Mouse (Mus musculus) midbrain, embryonic 13.5 days (tissue): Measurements from ENCODE around the gene Hsf3. TPM values are rescaled to one million over a fixed set of nuclear protein-coding genes. Genes with fewer than 3 reads are reported as not detected.
"Not testable (repeated sequence)": the region's sequence is repeated elsewhere in the genome, so short reads cannot be mapped to it uniquely, and the experiment has no call there.

Source experiments
- ATAC-seq: fragments of 200-750 bp; cut with Nextera tagmentation; 2 replicates; pipeline ENCODE4 v1.8.0; 2017; ENCODE audit warnings: mild to moderate bottlenecking, moderate TSS enrichment, moderate library complexity
- H3K27ac ChIP-seq: fragments of 300-500 bp; sonication (generic); 2 replicates; pipeline ENCODE4 v1.5.1; 2015; ENCODE audit warnings: inconsistent platforms, mild to moderate bottlenecking, moderate library complexity
- H3K27me3 ChIP-seq: fragments of 300-500 bp; sonication (generic); 2 replicates; pipeline ENCODE4 v1.6.1; 2015; ENCODE audit warnings: mild to moderate bottlenecking, inconsistent platforms
- H3K36me3 ChIP-seq: fragments of 300-500 bp; sonication (generic); 2 replicates; pipeline ENCODE4 v1.6.1; 2015; ENCODE audit warnings: mild to moderate bottlenecking, inconsistent platforms
- H3K4me1 ChIP-seq: fragments of 300-500 bp; sonication (generic); replicated peaks from 2 replicates; pipeline ENCODE4 v1.6.1; 2015; ENCODE audit warnings: inconsistent platforms
- H3K4me2 ChIP-seq: fragments of 300-500 bp; sonication (generic); replicated peaks from 2 replicates; pipeline ENCODE4 v1.6.1; 2015; ENCODE audit warnings: moderate library complexity, mild to moderate bottlenecking, inconsistent platforms
- H3K4me3 ChIP-seq: fragments of 300-500 bp; sonication (generic); replicated peaks from 2 replicates; pipeline ENCODE4 v1.5.1; 2015; ENCODE audit warnings: mild to moderate bottlenecking, inconsistent platforms
- H3K9ac ChIP-seq: fragments of 300-500 bp; sonication (generic); replicated peaks from 2 replicates; pipeline ENCODE4 v1.6.1; 2015; ENCODE audit warnings: mild to moderate bottlenecking, inconsistent platforms
- H3K9me3 ChIP-seq: fragments of 300-500 bp; sonication (generic); 2 replicates; pipeline ENCODE4 v1.6.1; 2016; ENCODE audit warnings: mild to moderate bottlenecking, inconsistent platforms
- WGBS: fragments of 180-500 bp; shearing (Covaris S2); methylation state at CpG from one replicate; pipeline ENCODE4 v1.1.7; 2015; 5-methylcytosine and 5-hydroxymethylcytosine counted together
- polyA plus RNA-seq: library from polyadenylated mRNA; unstranded; fragments of >200 nt; fragmentation: Nextera tagmentation; extraction: Ambion mirVana; gene quantifications from 2 replicates; pipeline ENCODE4 v1.2.1, GENCODE M21; 2015

Hsf3 gene
- 0.11 TPM in 1 of 2 replicates, not detected in the other for polyA plus RNA-seq

- ATAC-seq, result no peak
- H3K36me3 ChIP-seq, result no peaks in the 10 kb centered on the region
- H3K4me1 ChIP-seq, result no peaks in the 10 kb centered on the region
- no peak within 1 kb of the TSS for H3K27ac ChIP-seq
- H3K4me3 ChIP-seq, result peak within 1 kb of the TSS; percentile 22
- 20% methylated on average over 9 of the region's 9 CpGs for WGBS
- H3K9me3 ChIP-seq, result no peaks in the 10 kb centered on the region
- peak within 1 kb of the TSS; percentile 38 for H3K4me2 ChIP-seq
- H3K9ac ChIP-seq, result no peak within 1 kb of the TSS
- no peaks in the 10 kb centered on the region for H3K27me3 ChIP-seq
Measured at GRCm38 (mm10) chrX:96456201-96456963, at the start of gene Hsf3. TSS of gene Hsf3 (minus strand) at chrX:96456294.

- H3K36me3 ChIP-seq, result no peaks in the 10 kb centered on the region
- no peak overlapping the region for H3K27ac ChIP-seq
- no peak overlapping the region for H3K4me2 ChIP-seq
- H3K4me1 ChIP-seq, result no peaks in the 10 kb centered on the region
- H3K27me3 ChIP-seq, result no peaks in the 10 kb centered on the region
- ATAC-seq, result no peak
- H3K9me3 ChIP-seq, result no peaks in the 10 kb centered on the region
- no peak overlapping the region for H3K4me3 ChIP-seq
- 70% methylated on average over 1 of the region's 1 CpGs for WGBS
- no peak overlapping the region for H3K9ac ChIP-seq
Measured at GRCm38 (mm10) chrX:96501580-96501979, 45.5 kb upstream of the Hsf3 start.

GRCm38 (mm10) chrX:96455149-96455548, 945 bp downstream of the Hsf3 start, which contains the start of gene Heph:
TSS of gene Heph (plus strand) at chrX:96455359.
- 63% methylated on average over 2 of the region's 2 CpGs for WGBS
- peak within 1 kb of the TSS; percentile 22 for H3K4me3 ChIP-seq

GRCm38 (mm10) chrX:96419383-96419782, 36.7 kb downstream of the Hsf3 start:
- no peak overlapping the region for H3K9ac ChIP-seq
- no peaks in the 10 kb centered on the region for H3K27me3 ChIP-seq
- no peak for ATAC-seq
- no peak overlapping the region for H3K27ac ChIP-seq
- no peaks in the 10 kb centered on the region for H3K4me1 ChIP-seq
- no peak overlapping the region for H3K4me3 ChIP-seq
- no peak overlapping the region for H3K4me2 ChIP-seq
- H3K36me3 ChIP-seq, result no peaks in the 10 kb centered on the region
- no peaks in the 10 kb centered on the region for H3K9me3 ChIP-seq

More at GRCm38 (mm10) chrX:96455149-96455548, 945 bp downstream of the Hsf3 start, which contains the start of gene Heph:
- H3K36me3 ChIP-seq, result no peaks in the 10 kb centered on the region
- no peak for ATAC-seq
- H3K4me1 ChIP-seq, result no peaks in the 10 kb centered on the region
- no peak within 1 kb of the TSS for H3K27ac ChIP-seq
- H3K9ac ChIP-seq, result no peak within 1 kb of the TSS
- H3K9me3 ChIP-seq, result no peaks in the 10 kb centered on the region
- H3K27me3 ChIP-seq, result no peaks in the 10 kb centered on the region
- peak within 1 kb of the TSS; percentile 38 for H3K4me2 ChIP-seq

GRCm38 (mm10) chrX:96417733-96418132, 38.4 kb downstream of the Hsf3 start:
- Histone ChIP-seq H3K36me3 (no peaks in the 10 kb centered on the region), H3K27me3 (no peaks in the 10 kb centered on the region), H3K27ac (no peak overlapping the region), H3K4me2 (no peak overlapping the region), H3K9me3 (no peaks in the 10 kb centered on the region), H3K9ac (no peak overlapping the region), H3K4me1 (no peaks in the 10 kb centered on the region), H3K4me3 (no peak overlapping the region)
- 62% methylated on average over 1 of the region's 1 CpGs for whole genome bisulfite sequencing
- ATAC-seq, result no peak

GRCm38 (mm10) chrX:96416970-96417369, 39.1 kb downstream of the Hsf3 start:
- no peak overlapping the region for H3K4me2 ChIP-seq

GRCm38 (mm10) chrX:96415351-96415750, 40.7 kb downstream of the Hsf3 start:
- H3K27me3 ChIP-seq, H3K27ac ChIP-seq, H3K4me1 ChIP-seq: not testable (repeated sequence)

More at GRCm38 (mm10) chrX:96416970-96417369, 39.1 kb downstream of the Hsf3 start:
- ATAC-seq, result no peak
- H3K9me3 ChIP-seq, result no peaks in the 10 kb centered on the region
- no peaks in the 10 kb centered on the region for H3K36me3 ChIP-seq
- H3K27me3 ChIP-seq, result no peaks in the 10 kb centered on the region
- 97% methylated on average over 1 of the region's 1 CpGs for WGBS
- H3K4me3 ChIP-seq, result no peak overlapping the region
- no peaks in the 10 kb centered on the region for H3K4me1 ChIP-seq
- no peak overlapping the region for H3K9ac ChIP-seq
- H3K27ac ChIP-seq, result no peak overlapping the region

GRCm38 (mm10) chrX:96339108-96339507, 117.0 kb downstream of the Hsf3 start:
- H3K4me2 ChIP-seq, result no peak overlapping the region
- no peak for ATAC-seq
- WGBS, result 85% methylated on average over 2 of the region's 2 CpGs
- H3K4me3 ChIP-seq, result no peak overlapping the region
- H3K9ac ChIP-seq, result no peak overlapping the region
- H3K9me3 ChIP-seq, result no peaks in the 10 kb centered on the region
- no peaks in the 10 kb centered on the region for H3K27me3 ChIP-seq
- no peaks in the 10 kb centered on the region for H3K36me3 ChIP-seq
- no peak overlapping the region for H3K27ac ChIP-seq
- H3K4me1 ChIP-seq, result no peaks in the 10 kb centered on the region

More at GRCm38 (mm10) chrX:96415351-96415750, 40.7 kb downstream of the Hsf3 start:
- H3K9me3 ChIP-seq, H3K4me2 ChIP-seq, H3K9ac ChIP-seq, ATAC-seq, H3K36me3 ChIP-seq, H3K4me3 ChIP-seq: not testable (repeated sequence)
- WGBS, result 84% methylated on average over 4 of the region's 4 CpGs

GRCm38 (mm10) chrX:96329764-96330163, 126.3 kb downstream of the Hsf3 start:
- 45% methylated on average over 4 of the region's 4 CpGs for WGBS
- Histone ChIP-seq H3K27ac (no peak overlapping the region), H3K9ac (no peak overlapping the region), H3K27me3 (no peaks in the 10 kb centered on the region), H3K36me3 (no peaks in the 10 kb centered on the region), H3K4me3 (no peak overlapping the region), H3K9me3 (no peaks in the 10 kb centered on the region), H3K4me2 (no peak overlapping the region), H3K4me1 (no peaks in the 10 kb centered on the region)
- no peak for ATAC-seq

GRCm38 (mm10) chrX:96293338-96293737, 162.8 kb downstream of the Hsf3 start, which contains the start of gene Vsig4:
TSS of gene Vsig4 (minus strand) at chrX:96293438.
- H3K9ac ChIP-seq, result no peak within 1 kb of the TSS
- no peak within 1 kb of the TSS for H3K27ac ChIP-seq
- ATAC-seq, result no peak
- WGBS, result 96% methylated on average over 3 of the region's 3 CpGs
- H3K4me3 ChIP-seq, result no peak within 1 kb of the TSS
- no peaks in the 10 kb centered on the region for H3K4me1 ChIP-seq
- no peak within 1 kb of the TSS for H3K4me2 ChIP-seq
- no peaks in the 10 kb centered on the region for H3K27me3 ChIP-seq
- H3K9me3 ChIP-seq, result no peaks in the 10 kb centered on the region
- H3K36me3 ChIP-seq, result no peaks in the 10 kb centered on the region

GRCm38 (mm10) chrX:96256509-96256908, 199.6 kb downstream of the Hsf3 start:
- no peak for ATAC-seq

More at GRCm38 (mm10) chrX:96256509-96256908, 199.6 kb downstream of the Hsf3 start:
- H3K27me3 ChIP-seq, result no peaks in the 10 kb centered on the region
- H3K4me2 ChIP-seq, result no peak overlapping the region
- H3K4me1 ChIP-seq, result no peaks in the 10 kb centered on the region
- no peaks in the 10 kb centered on the region for H3K36me3 ChIP-seq
- H3K4me3 ChIP-seq, result no peak overlapping the region
- no peak overlapping the region for H3K9ac ChIP-seq
- H3K9me3 ChIP-seq, result no peaks in the 10 kb centered on the region
- H3K27ac ChIP-seq, result no peak overlapping the region
